Mouse (Mus musculus) cerebellum, adult 2 months (tissue): ENCODE results near the gene Zdhhc16.
A peak's percentile ranks its signal among the peaks of the same experiment; 100 is the strongest.

ENCODE experiments used
- CTCF ChIP-seq: fragments of 200-500 bp; IDR thresholded peaks from 2 replicates; pipeline ENCODE4 v1.5.1; 2011; ENCODE audit warnings: low read depth, mild to moderate bottlenecking, control low read depth, low read length, moderate library complexity, borderline replicate concordance; ENCODE audit not compliant: insufficient read depth
- POLR2A ChIP-seq: fragments of 200-500 bp; IDR thresholded peaks from 2 replicates; pipeline ENCODE4 v1.6.1; 2011; ENCODE audit warnings: low read length, control low read depth, borderline replicate concordance; ENCODE audit not compliant: insufficient read depth

- TF ChIP-seq CTCF (no peak), POLR2A (peak; percentile 81)
These were observed at the start of gene Zdhhc16, which contains the start of gene Exosc1 for GRCm38 (mm10) chr19:41933179-41934086.
